Mouse (Mus musculus): ENCODE measurements around the gene Gm17455. TPM values are rescaled to one million over a fixed set of nuclear protein-coding genes. Genes with fewer than 3 reads are reported as not detected.

Gm17455 gene
- not detected for total RNA-seq (2022)

DNA sequence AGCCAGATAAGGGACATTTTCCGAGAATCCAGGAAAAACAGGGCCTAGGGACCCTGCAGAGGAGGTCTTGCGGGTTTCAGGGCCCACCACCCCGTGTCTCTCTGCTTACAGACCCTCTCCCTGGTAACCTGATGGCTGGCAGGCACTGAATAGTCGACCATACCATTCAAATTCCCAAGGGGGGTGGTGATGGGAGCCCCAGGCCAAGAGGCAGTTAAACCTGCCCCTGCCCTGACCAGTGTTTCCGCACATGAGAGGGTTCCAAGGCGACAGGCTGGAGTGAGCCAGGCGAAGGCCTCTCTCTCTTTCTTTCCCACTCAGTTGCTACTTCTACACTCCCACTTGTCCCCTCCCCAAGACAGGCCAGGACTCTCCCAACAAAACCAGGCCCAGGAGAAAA is at the start of gene Gm17455:
Gm17455 (plus strand) TSS at position 278 of the 400 bp plus-strand sequence.
- DNase-seq: no peak

DNA sequence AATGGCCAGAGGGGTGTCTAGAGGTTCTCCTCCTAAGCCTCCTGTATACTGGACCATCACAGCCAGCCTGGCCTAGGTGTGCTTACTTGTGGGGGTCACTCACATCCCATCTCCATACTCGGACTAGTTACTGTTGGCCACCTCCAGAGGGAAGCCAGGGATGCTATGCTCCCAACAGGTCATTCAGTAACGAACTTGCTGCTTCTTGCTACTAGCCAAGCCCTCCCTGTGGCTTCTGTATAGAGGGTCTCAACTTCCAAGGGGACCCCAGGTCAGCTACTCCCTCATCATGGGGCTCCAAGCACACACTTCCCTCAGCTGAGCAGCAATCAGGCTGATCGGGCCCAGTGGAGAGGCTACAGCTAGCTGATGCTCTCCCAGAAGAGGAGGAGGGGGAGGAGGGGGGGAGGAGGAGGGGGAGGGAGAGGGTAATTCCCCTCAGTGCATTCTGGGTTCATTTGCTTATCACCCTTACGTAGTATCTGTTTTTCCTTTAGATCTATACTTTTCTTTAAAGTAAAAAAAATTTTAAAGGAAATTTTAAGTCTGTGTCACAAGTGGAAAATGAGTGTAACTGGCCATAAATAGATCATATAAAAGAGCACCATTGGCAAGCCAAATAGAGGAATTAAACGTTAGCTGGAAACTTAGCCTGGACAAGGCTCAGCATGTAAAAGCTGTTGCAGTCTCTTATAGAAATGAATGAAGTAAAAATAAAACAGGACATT is 49.3 kb upstream of the Gm17455 start:
- no peak for DNase-seq

DNA sequence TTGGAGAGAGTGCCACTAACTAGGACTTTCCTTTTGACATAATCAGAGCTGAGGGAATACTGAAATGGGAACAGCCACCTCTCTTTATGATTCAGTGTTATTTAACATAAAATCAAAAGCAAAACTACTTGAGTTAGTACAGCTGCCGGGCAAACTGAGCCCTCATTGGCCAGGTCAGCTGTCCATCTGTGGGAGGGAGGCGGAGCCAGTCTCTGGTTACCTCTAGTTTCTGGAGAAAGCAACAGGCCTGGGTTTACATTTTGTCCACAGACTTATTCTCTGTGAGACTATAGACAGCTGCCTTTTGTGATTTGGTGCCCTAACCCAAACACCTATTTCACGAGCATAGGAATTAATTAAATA is 48.7 kb upstream of the Gm17455 start:
- peak; percentile 89 for DNase-seq

DNA sequence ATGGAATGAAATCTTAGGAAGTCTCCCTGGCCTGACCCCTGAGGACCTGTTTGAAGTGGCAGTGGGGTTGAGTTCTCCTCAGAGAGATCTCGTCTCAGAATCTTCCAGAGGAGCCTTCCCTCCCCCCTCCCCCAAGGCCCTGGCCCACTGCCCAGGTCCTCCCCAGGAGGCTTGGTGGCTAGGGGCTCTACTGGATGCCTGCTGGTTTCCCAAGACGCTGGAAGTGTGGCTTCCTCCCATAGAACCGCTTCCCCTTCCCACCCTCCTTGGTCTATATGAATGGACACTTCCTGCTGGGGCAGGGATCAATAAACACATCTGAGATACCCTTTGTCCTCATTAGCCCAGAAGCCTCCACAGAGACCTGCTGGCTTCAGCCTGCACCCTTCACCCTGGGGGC is 48.3 kb upstream of the Gm17455 start:
- no peak for DNase-seq

DNA sequence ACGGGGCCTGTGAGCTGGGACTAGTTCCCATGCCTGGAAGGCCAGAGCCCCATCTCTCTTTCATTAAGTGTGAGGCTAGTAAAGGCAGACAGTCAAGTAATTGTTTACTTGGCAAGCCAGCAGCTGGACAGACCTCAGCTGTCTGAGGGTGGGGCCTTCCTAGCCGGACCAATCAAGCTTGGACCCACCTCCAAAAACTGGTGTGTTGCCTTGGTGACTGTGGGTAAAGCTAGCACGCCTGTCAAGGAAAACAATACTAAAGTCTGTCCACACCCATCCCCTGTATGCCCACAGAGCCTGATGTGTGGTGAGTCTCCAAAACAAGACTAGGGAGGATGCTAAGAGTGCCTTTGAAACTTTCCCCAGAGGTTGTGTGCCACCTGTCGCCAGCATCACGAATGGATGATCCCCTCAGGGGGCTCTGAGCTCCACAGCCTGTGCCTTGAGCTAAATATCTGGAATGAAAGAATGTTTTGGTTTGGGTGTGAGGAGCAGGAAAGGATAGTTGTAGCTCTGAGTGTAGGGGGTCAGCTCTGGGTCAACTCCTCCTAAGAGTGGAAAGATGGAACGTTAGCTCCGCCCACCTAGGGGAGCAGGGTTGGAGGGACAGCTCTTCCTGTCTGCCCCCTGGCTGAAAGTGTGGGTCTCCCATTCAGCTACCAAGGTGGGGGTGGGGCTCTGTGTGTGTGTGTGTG is 47.6 kb upstream of the Gm17455 start:
- DNase-seq: no peak

DNA sequence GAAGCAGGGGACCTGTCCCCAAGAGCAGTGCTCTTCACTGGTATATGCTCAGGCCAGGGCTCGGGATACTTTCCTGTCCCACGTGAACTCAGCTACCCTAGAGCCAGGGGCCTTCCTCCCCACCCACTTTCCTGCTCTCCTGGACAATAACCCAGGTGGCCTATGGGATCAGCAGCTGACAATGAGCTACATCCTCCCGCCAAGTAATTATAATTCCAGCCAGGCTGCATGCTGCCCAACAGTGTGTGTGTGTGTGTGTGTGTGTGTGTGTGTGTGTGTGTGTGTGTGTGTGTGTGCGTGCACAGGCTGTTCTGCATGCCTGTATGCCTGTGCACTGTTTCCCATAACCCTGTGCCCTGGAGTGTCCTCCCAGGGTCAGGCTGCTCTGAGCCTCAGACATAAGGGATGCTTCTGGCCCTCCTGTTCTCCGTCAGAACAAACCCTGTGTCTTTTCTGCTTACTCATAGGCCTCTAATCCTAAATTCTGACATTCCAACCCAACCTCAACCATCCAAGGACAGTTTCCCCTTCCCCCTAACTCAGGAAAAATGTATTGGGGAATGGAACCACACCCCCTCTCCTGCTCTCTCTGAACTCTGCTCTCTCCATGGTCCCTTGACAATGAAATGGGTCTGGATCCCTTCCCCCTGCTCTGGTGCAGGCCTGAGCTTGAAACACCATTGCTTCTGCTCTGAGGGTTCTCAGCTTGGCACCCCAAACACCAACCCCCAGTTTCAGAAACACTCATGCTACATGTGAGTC is 46.1 kb upstream of the Gm17455 start:
- no peak for DNase-seq

DNA sequence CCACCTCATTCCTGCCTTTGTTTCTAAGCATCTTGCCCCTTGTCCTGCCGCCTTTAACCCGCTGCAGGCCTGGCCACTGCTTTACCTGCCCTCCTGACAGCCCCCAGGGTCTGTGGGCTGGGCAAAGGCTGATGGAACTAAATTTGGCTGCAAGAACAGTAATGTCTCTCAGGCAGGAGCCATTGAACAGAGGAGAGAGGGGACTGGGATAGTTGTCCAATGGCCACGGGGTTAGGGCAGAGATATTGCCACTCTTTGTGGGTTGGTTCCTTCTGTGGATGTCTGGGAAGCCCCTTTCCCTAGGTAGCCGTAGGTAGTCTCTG is 45.6 kb upstream of the Gm17455 start:
- DNase-seq: no peak

DNA sequence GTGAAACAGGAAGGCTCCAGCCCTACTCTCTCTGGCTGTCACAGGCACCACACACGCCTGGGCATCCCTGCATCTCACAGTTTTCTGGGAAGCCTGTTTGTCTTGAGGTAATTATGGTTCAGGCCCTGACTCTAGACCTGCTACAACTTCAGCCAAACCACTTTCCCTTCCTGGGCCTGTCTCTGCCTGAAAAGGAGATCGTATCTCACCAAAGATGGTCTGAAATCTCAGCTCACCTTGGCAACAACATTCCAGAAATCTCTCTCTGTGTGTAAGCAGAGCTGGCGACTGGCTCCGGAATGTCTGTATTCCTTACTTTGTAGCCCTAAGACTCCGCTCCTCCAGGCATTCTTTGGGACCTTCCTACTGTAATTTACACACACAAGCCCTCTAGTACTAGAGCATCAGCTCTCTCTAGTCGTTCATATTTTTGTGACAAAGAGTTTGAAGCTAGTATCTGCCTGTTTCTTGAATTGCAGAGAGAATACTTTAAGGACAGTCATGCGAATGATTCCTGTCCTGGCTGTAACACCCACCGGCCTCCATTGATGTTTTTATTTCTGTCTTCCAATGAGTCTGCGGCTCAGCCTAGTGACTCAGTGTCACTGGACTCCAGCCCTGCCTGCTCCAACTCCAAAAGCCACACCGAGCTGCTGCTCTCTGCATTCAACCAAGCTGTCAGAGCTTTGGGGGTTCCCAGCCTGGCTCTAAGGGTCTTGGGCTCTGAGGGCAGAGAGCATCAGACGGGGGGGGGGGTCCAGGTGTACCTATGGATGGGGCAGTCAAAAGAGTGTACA is 44.4 kb upstream of the Gm17455 start:
- no peak for DNase-seq

DNA sequence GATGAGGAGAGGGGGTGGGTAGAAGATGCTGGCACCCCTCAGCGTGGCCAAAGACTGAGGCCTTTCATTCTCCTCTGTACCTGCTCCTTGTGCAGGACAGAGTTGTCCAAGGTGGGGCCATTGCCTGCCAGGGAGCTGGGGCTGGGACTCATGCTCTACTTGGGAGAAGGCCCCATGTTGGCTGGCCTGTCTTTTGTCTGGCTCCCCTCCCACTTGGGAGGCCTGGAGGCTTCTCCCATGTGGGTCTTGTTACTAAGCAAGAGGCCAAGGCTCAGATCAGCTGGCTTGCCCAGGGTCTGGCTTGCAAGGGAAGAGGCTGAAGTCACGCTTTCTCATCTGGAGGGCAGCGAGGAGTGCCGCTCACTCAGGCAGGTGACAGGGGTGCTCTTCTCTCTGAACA is 42.1 kb upstream of the Gm17455 start:
- no peak for DNase-seq

DNA sequence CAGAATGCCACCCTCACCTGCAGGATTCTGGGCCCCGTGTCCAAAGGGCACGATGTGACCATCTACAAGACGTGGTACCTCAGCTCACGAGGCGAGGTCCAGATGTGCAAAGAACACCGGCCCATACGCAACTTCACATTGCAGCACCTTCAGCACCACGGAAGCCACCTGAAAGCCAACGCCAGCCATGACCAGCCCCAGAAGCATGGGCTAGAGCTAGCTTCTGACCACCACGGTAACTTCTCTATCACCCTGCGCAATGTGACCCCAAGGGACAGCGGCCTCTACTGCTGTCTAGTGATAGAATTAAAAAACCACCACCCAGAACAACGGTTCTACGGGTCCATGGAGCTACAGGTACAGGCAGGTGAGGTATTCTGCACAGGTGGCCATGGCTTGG is 41.6 kb upstream of the Gm17455 start:
- DNase-seq: no peak

DNA sequence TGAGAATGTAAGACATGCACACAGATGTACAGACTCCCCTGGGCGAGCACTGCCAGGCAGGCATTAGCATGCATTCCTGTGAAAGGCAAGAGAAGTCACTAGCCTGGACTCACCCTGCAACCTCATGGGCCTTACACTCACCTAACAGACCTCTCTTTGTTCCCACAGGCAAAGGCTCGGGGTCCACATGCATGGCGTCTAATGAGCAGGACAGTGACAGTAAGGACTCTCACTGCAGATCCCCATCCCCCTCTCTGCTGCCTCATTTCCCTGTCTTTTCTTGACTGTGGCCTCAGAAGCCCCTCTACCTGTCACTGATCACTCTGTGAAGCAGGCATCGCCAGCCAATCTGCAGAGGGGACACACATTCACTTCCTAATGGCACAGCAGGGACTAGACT is 40.8 kb upstream of the Gm17455 start:
- no peak for DNase-seq

DNA sequence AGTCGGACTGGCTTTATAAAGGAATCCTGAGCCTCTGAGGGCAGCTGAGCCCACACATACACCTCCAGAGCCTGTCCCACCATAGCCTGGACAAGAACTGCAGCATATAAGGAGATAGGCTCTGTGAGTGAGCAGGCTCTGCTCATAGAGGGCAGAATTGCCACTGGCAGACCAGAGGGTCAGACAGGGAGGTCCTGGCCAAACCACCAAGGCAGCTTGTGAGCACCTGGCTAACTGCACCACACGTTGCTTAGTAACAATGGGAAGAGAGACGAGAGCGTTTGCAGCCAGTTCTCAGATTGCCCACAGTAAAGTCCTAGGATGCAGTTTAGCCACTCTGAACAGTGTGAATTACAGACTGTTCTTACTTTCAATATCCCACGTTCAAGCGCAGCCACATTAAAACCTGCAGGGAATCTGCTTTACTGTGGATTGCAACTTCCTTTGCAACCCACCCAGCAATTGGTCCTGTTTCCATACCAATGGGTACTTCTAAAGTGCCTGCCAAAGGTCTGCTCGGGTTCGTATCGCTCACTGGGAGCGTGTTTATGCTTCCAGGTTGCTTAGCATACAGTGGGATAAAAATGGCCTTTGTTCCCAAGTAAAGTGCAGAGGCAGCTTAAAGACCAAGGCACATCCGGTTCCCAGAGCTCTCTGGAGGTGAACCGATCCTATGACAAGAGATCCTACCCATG is 37.8 kb upstream of the Gm17455 start:
- no peak for DNase-seq

DNA sequence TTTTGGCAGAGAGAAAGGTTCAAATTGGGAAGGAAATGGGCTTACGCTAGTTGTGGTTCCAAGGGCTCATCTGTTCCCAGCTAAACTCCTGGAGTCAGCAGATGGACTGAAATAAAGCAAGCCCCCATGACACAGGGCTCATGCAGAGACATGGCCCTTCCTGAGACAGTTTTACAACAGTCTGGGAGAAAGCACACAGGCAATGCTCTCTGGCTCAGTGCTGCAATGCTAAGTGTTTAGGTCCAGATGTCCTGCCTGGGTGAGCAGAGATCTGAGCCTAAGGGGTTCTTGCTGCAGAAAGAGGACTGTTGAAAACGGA is 37.3 kb upstream of the Gm17455 start:
- no peak for DNase-seq

DNA sequence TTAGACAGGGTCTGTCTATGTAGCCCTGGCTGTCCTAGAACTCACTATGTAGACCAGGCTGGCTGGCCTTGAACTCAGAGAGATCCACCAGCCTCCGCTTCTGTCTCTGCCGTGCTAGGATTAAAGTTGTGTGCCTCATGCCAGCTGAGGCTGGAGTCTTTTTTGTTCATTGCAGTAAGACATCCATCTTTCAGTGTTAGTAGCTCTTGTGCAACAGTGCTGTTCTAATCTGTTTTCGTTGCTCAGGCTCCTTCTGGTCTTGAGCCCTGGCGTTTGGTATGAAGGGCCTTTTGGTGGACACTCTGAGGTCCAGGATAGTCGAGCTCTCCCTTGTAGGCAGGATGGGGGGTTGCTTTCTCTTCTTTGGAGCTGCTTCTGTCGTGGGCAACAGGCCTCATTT is 36.1 kb upstream of the Gm17455 start:
- DNase-seq: no peak

DNA sequence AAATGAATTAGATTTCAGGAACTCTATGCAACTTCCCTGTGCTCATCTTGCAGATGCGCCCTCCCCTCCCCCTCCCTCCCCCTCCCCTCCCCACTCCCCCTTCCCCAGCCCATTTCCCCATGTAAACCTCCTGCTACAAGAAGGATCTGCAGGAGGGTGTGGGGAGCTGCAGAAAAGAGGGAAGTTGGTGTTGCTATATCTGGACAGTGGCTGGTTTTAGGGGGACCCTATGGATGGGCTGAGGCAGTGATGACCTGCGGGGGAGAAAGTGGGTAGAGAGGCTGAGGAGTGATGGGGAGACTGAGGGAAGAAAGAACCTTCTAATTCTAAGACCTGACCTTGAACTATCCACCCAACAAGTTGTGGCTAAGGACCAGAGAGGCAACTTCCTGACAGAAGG is 32.4 kb upstream of the Gm17455 start:
- no peak for DNase-seq

DNA sequence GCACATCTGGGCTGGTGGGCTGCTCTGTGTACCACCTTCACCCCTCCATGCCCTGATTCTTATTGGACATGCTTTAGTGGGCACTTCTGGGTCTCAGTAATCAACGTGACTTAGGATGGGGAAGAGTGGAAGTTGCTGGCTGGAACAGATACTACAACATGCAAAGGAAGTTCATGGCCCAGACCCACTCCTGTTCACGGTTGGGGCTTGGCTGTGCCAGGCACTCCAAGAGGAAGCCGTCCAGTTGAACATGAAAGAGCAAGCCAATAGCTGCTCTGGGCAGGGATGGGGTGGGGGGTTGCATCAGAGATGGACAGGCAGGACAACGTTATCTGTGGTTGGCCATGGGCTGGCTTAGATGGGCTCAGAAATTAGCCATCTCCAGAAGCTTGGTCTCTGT is 31.6 kb upstream of the Gm17455 start:
- DNase-seq: no peak

DNA sequence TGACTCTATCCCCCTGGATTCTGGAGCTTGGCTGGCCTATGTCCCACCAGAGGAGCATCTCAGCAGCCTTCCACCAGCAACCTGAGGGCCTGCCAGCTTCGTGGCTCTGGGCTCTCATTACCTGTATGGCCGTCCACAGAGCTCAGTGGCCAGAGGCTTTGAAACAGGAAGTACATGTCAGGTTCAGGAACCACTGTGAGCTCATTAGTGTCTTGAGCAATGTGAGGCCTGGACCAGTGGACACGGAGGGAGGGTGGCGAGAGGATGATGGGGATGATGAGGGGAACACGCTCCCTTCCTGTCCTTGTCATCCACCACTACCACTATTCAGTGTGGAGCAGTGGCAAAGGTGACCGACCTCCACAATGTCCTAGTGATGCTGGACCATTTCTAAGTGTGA is 30.1 kb upstream of the Gm17455 start:
- DNase-seq: no peak

DNA sequence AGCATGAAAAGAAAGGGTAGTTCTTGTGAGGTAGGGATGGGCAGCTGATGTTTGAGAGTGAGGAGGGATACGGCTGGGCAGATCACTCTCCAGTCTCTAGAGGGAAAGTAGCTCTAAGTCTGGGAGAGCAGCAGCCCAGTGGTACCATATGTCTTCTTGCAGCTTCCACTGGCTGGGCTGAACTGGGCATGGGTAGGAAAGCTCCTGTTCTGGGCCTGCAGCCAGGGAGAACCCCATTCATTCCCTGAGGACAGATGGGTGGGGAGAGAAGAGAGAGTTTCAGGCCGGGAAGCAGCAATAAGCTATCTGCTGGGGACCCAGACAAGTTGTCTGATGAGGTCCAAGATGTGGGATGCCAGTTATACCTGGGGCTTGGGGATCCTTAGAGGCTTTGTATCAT is 29.4 kb upstream of the Gm17455 start:
- no peak for DNase-seq

DNA sequence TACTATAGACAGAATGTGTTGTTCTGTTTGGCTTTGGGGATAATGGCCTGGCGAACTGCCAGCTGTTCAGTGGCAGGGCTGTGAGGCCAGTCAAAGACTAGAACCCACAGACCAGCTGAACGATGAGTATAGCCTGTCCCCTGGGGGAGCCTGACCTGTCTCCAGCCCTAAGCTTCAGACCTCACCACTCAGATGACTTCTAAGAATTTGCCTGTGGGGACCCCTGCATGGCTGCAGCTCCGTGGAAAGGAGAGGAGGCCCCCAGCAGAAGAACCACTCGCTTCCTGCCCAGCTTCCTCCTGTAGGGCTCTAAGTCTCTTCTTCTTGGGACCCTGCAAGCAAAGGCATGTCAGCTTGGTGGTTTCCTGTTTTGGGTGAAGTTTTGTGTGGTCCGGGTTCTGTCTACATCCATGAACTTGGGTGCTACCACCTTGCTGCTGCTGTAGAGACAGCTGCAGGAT is 28.9 kb upstream of the Gm17455 start:
- DNase-seq: no peak

DNA sequence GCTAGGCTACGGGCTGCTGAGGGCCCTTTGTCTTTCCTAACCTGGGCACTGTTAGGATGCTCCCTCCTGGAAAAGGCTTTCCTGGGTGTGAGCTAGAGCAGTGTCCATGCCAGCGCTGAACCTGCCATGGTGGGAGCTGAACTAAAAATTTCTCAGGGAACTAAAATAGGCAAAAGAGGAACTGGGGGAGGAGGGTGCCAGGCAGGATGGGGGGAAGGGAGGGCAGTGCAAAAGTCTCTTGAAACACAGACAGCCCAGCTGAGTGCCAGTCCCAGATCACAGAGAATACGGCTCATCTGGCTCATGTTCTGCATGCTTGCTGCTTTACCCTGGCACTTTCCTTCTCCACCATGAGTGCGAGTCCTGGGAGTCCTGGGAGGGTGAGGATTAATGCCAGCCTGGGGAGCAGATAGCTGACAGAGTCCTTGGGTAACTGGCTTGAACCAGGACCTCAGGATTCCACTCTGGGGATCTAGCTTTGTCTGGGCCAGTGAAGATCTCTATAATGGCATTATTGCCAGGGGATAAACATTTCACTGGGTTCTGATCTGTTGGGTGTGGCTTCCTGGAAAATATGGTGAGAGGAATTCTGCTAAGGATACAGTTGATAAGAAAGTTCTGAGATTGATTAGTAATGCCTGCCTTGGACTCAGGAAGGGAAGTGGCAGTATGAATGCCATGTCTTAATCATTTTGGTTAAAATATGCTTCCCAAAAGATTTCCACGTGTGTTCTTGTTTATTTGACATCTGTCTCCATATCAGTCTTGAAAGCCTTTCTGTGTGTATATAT is 27.7 kb upstream of the Gm17455 start:
- DNase-seq: no peak

DNA sequence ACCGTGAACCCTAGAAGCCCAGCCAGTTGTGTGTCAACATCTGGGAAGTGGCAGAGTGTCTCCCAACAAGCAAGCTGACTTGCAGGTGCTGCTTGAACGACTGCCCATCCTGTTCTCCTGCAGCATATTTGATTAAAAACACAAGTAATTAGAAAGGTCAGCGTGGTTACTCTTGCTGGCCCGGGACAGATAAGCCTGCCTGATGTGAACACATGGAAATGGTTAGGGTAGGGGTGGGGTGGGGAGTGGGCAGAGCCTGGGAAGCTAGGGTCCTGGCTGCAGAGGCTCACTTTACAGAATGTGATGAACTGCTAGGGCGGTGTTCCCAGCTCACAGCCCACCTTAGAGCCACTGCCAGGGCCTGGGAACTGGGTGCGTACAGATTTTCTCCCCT is 26.0 kb upstream of the Gm17455 start:
- no peak for DNase-seq

Data from adrenal gland, adult 8-10 months (tissue).